Mouse (Mus musculus) heart, postnatal 36 days (tissue): Measurements from ENCODE around the gene Hyal2. TPM values are rescaled to one million over a fixed set of nuclear protein-coding genes. Genes with fewer than 3 reads are reported as not detected.
"Not testable (repeated sequence)": the region's sequence is repeated elsewhere in the genome, so short reads cannot be mapped to it uniquely, and the experiment has no call there.

ENCODE experiments used
- DNase-seq, 2 experiments: peaks; one replicate each; pipeline ENCODE4 v3.0.0; 2021 to 2022
- intact Hi-C: fragments of 180-260 bp; cut with DNase I; formaldehyde crosslinking; loops from one replicate; pipeline ENCODE4 v1.15.1; 2025
- total RNA-seq, 2 experiments: library from RNA; stranded (reverse); gene quantifications; 2 replicates each; pipeline ENCODE4 v1.2.3; 2021

Gene Hyal2
- total RNA-seq, 2 experiments from 2014 or later: 36.4 to 39.0 TPM

DNA sequence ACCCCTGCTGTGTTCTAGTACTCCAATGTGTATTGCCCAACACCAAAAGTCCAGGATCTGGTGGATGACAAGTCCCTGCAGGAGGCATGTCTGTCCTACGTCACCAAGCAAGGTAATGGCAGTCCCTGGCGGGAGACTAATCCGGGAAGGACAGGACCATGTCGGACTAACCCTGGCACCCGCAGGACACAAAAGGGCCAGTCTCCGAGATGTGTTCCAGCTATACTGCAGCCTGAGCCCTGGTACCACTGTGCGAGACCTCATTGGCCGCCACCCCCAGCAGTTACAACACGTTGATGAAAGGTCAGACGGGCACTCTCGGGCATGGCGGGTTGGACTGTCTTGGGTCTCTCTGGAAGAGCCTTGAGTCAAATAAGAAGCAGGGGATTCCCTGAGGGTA lies 23.0 kb upstream of the Hyal2 start:
- DNase-seq: no peak
- intact Hi-C loops: no loop called here

DNA sequence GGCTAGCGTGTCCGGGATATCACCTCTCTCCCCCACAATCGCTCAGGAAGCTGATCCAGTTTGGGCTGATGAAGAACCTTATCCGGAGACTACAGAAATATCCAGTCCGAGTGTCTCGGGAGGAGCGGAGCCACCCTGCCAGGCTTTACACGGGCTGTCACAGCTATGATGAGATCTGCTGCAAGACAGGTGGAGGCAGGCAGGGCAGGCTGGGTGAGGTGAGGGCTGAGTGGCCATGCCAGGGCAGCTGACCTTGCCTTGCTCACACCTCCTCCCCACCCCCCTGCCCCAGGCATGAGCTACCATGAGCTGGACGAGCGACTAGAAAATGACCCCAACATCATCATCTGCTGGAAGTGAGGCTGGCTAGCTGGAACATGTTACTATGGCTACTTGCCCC lies 22.5 kb upstream of the Hyal2 start:
- intact Hi-C loops: no loop called here
- DNase-seq: no peak

DNA sequence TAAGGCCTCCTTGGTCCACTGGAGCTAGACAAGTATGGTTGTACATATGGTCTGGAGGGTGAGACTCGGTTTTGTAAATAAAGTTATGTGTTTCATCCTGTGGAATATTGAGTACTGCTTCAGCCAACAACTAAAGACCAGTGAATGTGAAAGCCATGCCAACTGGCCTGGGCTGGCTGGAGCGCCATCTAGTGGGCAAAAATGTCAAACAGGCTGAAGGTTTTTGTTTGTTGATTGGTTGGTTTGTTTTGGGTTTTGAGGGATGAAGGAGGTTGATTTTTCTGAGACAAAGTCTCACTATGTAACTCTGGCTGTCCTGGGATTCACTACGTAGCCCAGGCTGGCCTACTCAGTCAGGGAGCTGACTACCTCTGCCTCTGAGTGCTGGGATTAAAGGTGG lies 22.1 kb upstream of the Hyal2 start:
- intact Hi-C loops: no loop called here
- peak; percentile 77 to 81 for DNase-seq

- DNase-seq: peak; percentile 81 to 82
- intact Hi-C loops: no loop called here
Observed at GRCm38 (mm10) chr9:107547026-107547425, 20.7 kb upstream of the Hyal2 start, which contains the start of gene Zmynd10. Zmynd10 (plus strand) TSS chr9:107547298.

DNA sequence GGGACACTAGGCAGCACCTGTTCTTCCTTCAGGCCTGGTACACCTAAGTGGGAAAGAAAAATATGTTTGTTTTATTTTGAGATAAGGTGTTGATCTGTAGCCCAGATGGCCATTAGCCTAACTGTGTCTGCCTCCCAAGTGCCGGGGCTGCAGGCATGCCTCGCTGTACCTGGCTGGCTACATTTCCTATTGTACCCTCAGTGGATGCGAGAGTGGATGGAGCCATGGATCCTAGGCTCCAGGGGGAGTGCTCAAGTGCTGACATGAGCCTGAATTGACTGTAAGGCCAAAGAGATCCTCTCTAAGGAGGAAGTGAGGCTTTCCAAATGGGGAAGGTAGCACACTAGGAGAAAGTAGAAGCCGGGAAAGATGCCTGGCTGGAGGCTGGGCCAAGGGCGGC lies 19.8 kb upstream of the Hyal2 start:
- no peak for DNase-seq
- intact Hi-C loops: no loop called here

- no peak for DNase-seq
- intact Hi-C loops: no loop called here
Observed at GRCm38 (mm10) chr9:107548820-107549219, 18.9 kb upstream of the Hyal2 start.

DNA sequence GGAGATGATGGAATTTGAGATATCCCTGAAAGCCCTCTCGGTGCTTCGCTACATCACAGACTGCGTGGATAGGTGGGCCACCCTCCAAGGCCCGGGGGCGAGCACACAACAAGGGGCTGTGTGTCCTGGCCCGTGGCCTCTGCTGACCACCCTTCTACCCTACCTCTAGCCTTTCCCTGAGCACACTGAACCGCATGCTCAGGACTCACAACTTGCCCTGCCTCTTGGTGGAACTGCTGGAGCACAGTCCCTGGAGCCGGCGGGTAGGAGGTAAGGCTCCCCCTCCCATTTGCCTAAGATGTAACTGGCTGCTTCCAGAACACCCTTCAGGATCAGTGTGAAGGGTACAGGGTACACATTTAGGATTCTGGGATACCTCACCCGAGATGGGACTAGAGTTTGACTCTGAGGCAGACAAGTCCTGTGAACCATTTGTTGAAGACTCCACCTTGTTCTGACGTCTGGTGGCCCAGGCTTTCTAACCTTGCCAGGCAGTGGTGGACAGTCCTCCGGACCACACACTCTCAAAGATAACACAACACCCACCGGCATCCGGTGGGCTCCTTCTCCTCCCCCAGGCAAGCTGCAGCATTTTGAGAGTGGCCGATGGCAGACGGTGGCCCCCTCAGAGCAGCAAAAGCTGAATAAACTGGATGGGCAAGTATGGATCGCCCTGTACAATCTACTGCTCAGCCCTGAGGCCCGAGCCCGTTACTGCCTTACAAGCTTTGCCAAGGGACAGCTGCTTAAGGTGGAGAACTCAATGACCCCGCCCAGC lies 18.3 kb upstream of the Hyal2 start:
- intact Hi-C loops: no loop called here

GRCm38 (mm10) chr9:107550491-107551116 lies 17.1 kb upstream of the Hyal2 start:
- DNase-seq: no peak
- intact Hi-C loops: no loop called here

More for the DNA sequence above, 18.3 kb upstream of the Hyal2 start:
- no peak for DNase-seq

DNA sequence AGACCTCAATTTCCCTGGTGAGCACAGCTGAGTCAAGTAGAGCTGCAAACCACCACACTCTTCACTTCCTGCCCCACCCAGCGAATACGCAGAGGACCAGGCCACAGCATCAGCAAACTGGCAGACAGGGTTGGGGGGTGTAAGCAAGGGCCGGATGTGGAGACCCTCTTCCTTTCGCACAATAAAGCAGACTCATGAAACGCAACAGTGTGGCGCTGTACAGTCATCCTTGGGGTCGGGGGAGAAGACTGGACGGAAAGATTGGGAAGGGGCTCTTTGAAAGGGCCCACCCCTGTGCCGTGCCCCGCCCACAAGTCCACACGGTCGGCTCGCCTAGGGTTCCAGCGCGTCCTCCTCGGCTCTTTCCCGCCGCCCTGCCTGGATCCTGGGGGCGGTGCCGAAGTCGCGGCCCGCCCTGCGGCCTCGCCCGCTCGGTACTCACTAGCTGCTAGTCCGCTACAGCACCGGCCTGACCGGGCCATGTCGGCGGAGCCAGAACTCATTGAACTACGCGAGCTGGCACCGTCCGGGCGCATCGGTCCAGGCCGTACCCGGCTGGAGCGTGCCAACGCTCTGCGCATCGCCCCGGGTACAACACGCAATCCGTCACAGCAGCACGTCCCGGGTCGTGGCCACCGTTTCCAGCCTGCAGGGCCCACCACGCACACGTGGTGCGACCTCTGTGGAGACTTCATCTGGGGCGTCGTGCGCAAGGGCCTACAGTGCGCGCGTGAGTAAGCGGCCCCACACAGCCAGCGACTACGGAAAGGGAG lies 16.4 kb upstream of the Hyal2 start, which contains the start of gene Rassf1:
Rassf1 (plus strand) TSS at position 439 of the 773 bp plus-strand sequence.
- DNase-seq: peak; percentile 71 to 76
- intact Hi-C loops: no loop called here

- no peak for DNase-seq
- intact Hi-C loops: no loop called here
Observed at GRCm38 (mm10) chr9:107551890-107552355, 15.8 kb upstream of the Hyal2 start.

GRCm38 (mm10) chr9:107552690-107553393 lies 14.9 kb upstream of the Hyal2 start:
- no peak for DNase-seq

GRCm38 (mm10) chr9:107553541-107554318 lies 14.0 kb upstream of the Hyal2 start:
- intact Hi-C loops: no loop called here
- no peak for DNase-seq

More at GRCm38 (mm10) chr9:107552690-107553393, 14.9 kb upstream of the Hyal2 start:
- intact Hi-C loops: no loop called here

GRCm38 (mm10) chr9:107554319-107554825 lies 13.4 kb upstream of the Hyal2 start:
- intact Hi-C loops: no loop called here
- DNase-seq: peak; percentile 91

- intact Hi-C loops: no loop called here
- peak; percentile 71 to 81 for DNase-seq
Observed at GRCm38 (mm10) chr9:107555031-107555457, 12.7 kb upstream of the Hyal2 start.

DNA sequence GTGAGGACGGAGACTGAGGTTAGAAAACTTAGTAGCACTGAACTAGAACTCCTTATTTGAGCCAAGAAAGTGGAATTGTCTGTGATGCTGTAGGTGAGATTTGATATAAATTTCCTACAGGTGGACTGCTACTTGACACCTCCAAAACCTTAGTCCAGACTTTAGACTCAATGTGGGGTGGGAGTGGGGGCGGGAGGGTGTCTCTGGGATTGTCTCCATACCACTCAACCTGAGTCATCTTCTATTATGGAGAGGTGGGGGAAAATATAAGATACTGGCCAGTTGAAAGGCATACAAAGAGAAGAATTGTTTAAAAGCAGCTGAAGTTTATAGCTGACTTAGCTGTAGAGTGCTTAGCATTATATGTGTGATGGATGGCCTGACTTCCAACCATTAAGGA lies 12.0 kb upstream of the Hyal2 start:
- intact Hi-C loops: no loop called here
- no peak for DNase-seq

- intact Hi-C loops: no loop called here
- DNase-seq: no peak
Observed at GRCm38 (mm10) chr9:107556346-107556745, 11.4 kb upstream of the Hyal2 start.

- intact Hi-C loops: no loop called here
- peak; percentile 92 to 93 for DNase-seq
Observed at GRCm38 (mm10) chr9:107563029-107563581, 4.6 kb upstream of the Hyal2 start, which contains the start of gene Tusc2. Tusc2 (plus strand) TSS chr9:107563255.

DNA sequence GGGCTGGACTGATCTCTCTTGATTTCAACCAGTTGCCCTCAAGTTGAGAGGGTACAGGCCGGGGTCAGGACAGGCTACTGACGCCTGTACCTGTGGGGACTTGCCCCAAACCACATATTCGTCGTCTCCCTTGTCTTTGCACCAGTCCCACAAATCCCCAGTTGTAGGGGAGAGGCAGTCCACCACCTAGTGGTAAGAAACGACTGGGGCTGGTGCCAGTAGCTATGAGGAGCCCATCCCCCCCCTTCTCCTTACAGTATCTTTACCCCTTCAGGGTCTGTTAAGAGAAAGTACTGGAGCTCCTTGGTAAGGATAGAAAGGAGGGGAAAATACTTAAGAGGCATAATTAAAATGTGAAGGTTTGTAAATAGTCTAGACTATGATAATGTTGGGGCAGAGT lies 2.2 kb upstream of the Hyal2 start:
- intact Hi-C loops: loop anchor here (5.0 kb wide), 1 partner anchor 67 kb away; no protein-coding TSS in a partner anchor
- DNase-seq: not testable (repeated sequence)
